Mouse (Mus musculus): ENCODE data around the gene Stx4a.
"Not testable (repeated sequence)": the region's sequence is repeated elsewhere in the genome, so short reads cannot be mapped to it uniquely, and the experiment has no call there.

Gene Stx4a

GRCm38 (mm10) chr7:127815116-127815665, 8.9 kb upstream of the Stx4a start:
- no peak for DNase-seq

- peak; percentile 89 for DNase-seq
Observed at GRCm38 (mm10) chr7:127815954-127816821, 7.9 kb upstream of the Stx4a start.

DNA sequence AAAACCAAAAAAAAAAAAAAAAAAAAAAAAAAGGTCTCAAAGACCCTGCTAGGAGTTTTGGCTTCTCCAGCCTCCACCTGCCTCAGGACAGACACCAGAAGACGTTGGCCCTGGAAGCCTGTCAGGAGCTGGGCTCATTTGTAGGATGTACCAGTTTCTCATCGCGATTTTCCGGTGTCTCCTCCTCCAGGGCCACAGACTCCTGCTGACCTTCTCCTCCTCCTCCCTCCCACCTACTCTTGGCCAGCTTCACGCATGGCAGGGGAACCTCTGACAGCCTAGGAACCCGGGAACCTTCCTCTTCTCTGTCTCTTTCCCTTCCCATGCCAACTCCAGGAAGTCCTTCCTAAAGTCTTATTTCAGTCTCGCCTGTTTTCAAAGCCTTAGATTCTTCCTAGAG, 7.0 kb upstream of the Stx4a start:
- no peak for DNase-seq

DNA sequence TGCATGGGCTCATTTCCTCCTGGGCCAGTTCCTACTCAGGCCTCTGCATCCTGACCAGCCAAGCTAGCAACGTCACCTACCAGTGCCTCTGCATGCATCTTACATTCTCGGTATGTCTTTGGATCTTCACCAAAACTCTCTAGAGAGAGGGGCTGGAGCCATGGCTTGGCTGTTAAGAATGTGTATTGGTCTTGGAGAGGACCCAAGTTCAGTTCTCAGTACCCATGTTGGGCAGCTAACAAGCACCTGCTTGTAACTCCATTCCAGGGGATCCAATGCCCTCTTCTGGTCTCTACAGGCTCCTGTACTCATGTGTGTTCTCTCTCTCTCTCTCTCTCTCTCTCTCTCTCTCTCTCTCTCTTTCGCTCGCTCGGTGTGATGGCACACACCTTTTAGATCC, 6.3 kb upstream of the Stx4a start:
- DNase-seq, result no peak

DNA sequence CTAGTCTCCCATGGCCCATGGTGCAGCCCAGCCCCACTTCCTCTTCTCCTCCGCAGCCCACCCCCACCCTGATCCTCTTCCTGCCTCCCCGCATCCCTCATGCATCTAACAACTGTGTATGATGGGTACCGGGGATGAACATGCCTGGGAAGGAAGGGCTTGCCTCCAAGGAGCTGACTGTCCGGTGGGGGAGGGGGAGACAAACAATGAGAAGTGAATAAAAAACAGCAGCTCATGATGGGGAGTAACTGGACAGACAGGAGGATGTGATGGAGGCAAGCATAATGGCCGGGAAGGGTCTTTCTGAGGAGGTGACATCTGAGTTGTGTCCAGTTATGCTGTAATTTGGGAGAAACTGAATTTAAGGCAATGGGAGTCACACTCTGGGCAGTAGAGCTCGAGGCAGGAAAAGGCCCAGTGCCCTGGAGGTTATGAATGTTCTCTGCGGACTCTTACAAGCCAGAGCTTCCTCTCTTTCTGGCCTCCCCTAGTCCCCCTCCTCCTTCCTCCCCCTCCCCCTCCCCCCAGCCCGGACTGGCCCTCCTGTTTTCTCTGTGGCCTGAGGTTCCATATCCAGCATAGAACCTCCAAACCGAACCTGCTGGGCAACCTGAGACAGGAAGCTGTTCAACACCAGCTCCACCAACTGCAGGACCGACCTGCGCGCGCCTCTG, 3.1 kb upstream of the Stx4a start:
- DNase-seq, result no peak

DNA sequence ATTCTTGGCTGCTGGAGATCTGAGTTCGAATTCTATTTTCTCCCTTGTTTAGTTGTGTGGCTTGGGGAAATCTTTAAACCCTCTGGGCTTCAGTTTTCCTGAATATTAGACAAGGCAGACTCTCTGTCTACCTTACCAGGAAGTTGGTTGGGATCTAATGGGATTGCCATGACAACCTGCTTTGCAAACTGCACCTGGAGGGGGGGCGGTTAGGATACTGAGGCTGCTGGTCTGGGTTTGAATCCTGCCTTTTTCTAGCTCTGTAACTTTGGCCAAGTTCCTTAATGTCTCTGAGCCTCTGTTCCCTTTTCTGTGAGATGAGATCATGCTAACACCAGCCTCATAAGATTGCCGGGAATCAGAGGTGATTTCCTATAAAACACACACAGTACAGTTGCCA, 1.6 kb upstream of the Stx4a start:
- DNase-seq, result no peak

DNA sequence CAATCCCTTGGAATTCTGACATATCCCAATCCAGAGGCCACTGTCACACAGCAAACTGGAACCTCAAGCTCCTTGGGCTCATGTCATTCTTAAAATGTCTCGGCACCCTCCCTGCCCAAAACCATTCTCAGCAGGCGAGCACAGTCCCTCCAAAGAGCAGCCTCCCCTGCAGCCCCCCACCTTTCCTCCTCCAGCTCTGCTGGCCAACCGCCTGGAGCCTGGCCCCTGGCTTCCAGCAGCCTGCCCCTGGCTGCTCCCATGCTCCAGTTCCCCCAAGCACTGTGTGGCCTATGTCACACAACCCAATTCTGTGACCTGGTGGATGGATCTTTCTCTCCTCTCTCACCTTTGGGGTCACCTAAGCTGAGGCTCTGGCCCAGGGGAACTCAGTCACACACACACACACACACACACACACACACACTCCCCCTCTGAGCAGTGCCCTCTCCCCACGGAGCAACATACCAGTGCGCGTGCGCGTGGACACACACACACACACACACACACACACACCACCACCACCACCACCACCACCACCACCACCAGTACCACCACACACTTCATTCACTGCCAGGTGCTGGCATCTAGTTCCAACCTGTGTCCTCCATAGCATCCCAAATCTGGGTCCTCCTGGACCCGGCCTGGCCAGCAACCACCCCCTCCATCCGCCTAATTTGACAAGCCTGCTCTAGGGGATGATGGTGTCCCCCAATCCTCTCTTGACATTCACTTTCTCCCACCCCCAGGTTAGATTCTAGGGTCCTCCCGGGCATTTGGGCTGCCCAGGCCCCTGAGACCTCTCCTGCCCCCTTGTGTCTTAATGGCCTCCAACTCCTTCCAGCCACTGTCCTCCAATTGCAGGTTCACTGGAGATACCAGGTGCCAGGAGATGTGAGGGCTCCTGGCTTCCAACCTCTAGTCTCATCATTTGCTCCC, 590 bp upstream of the Stx4a start:
- DNase-seq, result no peak

DNA sequence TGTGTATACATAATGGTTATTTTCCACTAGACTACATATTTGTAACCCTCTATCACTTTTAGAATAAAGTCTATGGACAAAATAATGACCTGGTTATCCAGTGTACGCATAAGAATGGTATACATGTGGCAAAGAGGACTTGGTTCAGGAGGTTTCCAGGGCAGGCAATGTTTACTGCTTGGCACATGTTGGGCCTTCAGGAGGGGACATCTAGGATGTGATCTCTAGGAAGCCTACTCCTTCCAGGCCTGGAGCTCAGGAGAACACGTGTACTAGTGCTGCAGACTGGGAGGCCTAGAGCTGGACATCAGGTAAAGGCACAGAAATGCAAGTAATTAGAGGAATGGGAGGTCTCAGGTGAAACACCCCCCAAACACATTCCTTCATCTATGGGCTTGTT, 11.5 kb downstream of the Stx4a start:
- no peak for DNase-seq

DNA sequence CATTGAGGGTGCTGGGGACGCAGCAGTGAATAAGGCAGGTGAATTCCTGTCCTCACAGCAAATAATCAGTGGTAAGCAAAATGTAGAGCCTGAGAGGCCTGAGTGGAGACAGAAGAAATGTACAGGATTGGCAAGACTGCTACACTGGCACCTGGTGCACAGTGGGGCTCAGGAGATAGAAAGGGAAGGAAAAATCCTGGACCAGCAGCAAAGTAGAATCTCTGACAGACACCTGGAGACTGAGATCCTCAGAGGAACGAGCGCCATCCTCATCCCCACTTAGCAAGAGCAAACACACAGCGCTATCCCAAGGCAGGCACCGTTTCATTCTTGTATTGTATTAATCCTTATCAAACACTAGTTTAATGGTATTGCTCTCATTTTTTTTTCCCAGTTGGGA, 13.4 kb downstream of the Stx4a start:
- no peak for DNase-seq

DNA sequence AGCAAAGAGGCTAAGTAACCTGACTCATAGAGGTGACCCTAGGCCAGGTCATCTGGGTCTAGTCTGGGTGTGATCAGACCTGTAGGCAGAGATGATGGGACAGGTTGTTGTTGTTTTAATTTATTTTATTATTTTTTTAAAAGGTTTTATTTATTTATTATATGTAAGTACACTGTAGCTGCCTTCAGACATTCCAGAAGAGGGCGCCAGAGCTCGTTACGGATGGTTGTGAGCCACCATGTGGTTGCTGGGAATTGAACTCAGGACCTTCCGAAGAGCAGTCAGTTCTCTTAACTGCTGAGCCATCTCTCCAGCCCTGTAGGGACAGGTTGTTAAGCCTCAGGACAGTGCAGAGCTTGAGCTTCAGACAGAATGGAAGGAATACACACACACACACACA, 13.8 kb downstream of the Stx4a start:
- not testable (repeated sequence) for DNase-seq

DNA sequence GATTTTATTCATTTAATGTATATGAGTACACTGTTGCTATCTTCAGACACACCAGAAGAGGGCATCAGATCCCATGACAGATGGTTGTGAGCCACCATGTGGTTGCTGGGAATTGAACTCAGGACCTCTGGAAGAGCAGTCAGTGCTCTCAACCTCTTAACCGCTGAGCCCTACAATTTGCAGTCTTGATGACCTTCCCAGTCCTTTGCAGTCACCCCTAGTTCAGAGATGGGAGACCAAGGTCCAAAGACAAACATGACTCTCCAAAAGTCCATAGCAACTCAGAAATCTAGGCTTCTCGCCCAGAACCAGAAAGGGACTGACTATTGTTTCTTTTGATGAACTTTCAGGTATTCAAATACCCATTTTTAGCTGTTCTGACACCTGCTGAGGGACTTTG, 15.9 kb downstream of the Stx4a start:
- DNase-seq, result not testable (repeated sequence)

DNA sequence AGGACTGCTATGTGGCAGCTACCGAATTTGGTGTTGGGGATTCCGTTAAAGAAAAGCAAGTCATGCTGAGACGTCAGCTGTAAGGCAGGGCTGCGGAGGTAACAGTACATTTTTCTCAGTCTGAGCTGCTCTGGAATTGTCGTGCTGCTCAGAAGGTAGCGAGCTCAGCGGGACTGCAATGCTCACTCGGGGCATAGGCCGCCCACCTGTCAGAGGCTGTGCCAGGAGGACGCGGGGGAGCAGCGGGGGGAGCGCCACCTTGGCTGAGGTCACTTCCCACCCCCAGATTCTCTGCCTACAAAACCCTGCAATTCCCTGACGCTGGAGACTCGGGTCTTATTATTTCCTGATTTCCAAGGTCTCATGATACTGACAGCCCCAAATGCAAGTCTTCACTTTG, 16.8 kb downstream of the Stx4a start:
- peak; percentile 72 for DNase-seq

GRCm38 (mm10) chr7:127841340-127842000, 17.4 kb downstream of the Stx4a start:
- peak; percentile 98 for DNase-seq

DNA sequence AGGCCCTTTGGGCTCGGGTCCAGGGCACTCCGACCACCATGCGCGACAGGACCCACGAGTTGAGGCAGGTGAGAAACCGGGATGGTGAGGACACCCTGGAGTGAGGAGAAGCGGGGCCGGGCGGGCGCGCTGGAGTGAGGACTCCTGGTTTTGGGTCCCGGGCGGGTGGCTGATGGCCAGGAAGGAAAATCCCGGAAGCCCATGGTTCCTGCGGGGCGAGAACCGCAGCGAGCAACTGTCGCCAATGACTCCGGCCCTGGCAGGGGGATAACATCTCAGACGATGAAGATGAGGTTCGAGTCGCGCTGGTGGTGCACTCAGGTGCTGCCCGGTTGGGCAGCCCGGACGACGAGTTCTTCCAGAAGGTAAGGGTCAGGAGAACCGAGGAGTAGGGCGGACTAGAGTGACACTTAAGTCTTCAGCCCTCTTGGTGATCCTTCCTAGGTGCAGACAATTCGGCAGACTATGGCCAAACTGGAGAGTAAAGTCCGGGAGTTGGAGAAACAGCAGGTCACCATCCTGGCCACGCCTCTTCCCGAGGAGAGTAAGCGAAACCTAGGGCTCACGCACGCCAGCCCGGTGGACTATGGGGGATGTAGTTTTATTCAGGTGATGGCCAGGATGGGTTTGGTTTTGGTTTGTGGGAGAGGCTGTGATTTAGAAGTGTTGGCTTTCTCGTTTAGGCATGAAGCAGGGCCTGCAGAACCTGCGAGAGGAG, 18.1 kb downstream of the Stx4a start:
- DNase-seq, result peak; percentile 80

DNA sequence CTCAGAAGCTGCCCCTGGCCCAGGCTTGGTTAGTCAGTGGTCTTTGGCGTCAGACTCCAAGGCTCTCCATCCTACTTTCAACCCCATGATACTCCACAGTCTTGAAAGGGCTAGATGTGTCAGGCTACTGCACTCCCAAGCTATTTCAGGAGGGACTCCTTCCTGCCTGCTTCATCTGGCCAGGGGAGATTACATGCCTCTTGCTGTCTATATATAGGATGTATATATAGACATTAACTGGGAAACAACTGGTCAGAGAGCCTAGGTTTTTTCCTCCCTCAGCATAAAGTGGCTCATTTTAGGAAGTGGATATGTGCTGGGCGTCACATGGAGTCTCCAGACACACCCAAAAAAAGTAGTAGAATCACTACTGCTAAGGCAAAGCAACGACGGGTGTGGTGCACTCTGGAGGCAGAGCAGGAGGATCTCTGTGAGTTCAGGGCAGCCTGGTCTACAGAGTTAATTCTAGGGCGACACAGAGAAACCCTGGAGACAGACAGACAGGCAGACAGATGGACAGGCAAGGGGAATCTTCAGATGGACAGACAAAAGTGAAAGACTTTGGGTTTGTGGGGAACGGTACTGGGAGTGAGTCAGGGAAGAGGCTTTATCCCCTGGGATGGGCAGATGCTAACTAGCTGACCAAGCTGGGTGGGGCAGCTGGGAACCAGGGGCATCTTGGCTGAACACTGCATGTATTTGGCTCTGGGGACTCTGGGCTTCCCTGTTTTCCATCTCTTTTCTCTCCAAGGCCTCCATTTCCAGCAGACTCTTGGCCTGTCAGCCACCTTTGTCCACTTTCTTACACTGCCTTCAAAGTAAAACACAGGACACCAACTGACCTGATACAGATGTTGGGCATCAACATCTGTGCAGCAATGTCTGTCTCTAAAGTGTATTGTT, 26.1 kb downstream of the Stx4a start:
- no peak for DNase-seq

DNA sequence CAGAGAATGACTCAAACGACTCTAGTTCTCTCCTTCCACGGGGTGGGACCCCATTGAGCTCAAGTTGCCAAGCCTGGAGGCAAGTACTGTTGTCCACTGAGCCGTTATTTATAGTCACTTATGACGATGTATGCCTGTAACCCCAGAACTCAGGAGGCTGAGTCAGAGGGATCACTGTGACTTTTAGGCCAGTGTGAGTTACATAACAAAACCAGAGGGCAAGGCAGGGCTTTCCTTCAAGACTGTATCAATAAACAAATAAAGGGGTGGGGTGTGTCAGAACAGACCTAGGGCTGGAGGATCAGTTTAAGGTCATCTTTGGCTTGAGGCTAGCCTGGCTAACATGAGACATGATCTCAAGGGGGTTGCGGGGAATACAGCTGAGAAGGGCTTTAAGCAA, 26.8 kb downstream of the Stx4a start:
- no peak for DNase-seq

- DNase-seq, result no peak
Observed at GRCm38 (mm10) chr7:127858258-127858657, 34.2 kb downstream of the Stx4a start.

DNA sequence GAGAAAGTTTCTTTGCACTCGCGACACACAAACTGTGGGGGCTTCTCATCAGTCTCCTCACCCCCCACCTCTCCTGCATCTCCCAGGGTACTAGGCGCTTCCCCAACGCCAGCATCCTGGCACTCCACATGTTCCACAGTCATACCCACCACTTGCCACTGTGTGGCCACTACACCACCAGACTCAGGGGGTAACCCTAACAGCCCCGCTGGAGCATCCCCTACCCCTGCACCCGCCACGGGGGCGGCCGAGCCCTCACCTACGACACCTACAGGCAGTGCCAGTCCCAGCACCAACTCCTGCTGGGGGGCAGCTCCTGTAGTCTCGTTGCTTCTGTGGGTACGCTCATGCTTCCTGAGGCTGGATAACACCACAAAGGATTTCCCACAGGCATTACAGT, 42.3 kb downstream of the Stx4a start:
- DNase-seq, result no peak

- no peak for DNase-seq
Observed at GRCm38 (mm10) chr7:127867641-127868040, 43.5 kb downstream of the Stx4a start.

DNA sequence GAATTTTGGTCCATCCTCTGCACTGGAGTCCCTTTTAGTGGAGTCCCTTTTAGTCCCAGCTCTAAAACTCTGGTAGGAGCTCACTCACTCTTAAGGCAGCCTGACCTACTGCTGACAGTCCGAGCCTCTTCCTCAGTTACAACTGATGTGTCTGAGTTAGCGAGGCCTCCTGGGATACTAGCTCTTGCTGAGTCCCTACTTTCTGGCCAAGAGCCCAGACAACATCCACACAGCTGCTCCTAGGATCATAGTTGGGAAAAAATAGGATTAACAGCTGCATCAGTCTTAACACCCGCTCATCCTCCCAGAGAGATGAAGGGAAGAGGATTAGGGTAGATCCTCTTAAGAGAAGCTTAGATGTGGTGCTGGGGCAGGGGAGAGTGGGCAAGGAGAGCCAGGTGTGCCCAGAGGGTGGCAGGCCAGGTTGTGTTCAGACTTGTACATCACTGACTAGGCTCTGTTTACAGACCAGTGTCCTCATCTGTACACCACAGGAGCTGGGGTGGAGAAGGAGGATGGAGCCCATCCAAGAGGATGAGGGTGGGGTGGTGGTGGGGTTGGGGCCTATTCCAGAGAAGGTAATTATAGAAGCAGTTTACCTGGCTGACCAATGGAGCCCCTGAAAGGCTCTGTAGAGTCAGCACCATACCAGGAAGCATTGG, 45.2 kb downstream of the Stx4a start:
- DNase-seq, result no peak

Measured in layer of hippocampus, adult 9-11 months (tissue).